Mouse (Mus musculus) small intestine, adult 2 months (tissue): Measurements from ENCODE around the gene Mxd3. TPM values are rescaled to one million over a fixed set of nuclear protein-coding genes. Genes with fewer than 3 reads are reported as not detected.

Experiments
- H3K27ac ChIP-seq: fragments of 200-500 bp; 2 replicates; pipeline ENCODE4 v1.5.1; 2012; ENCODE audit warnings: low read depth, low read length, control low read depth, inconsistent platforms; ENCODE audit not compliant: insufficient read depth
- H3K27me3 ChIP-seq: fragments of 200-500 bp; 2 replicates; pipeline ENCODE4 v1.6.1; 2012; ENCODE audit warnings: mild to moderate bottlenecking, moderate library complexity, low read length, inconsistent platforms; ENCODE audit not compliant: control insufficient read depth, insufficient read depth
- H3K36me3 ChIP-seq: fragments of 200-500 bp; 2 replicates; pipeline ENCODE4 v1.6.1; 2012; ENCODE audit warnings: mild to moderate bottlenecking, low read length, control low read depth, inconsistent platforms; ENCODE audit not compliant: control insufficient read depth, insufficient read depth
- H3K4me1 ChIP-seq: fragments of 200-500 bp; 2 replicates; pipeline ENCODE4 v1.6.1; 2012; ENCODE audit warnings: low read length, inconsistent platforms, mixed read lengths; ENCODE audit not compliant: control insufficient read depth, insufficient read depth, insufficient read length
- H3K4me3 ChIP-seq: fragments of 200-500 bp; 2 replicates; pipeline ENCODE4 v1.5.1; 2012; ENCODE audit warnings: low read depth, mild to moderate bottlenecking, control low read depth, inconsistent platforms, low read length, moderate library complexity
- CTCF ChIP-seq: fragments of 200-500 bp; IDR thresholded peaks from 2 replicates; pipeline ENCODE4 v1.5.1; 2012; ENCODE audit warnings: low read depth, mild to moderate bottlenecking, control low read depth, inconsistent platforms, low read length, moderate library complexity, mixed read lengths; ENCODE audit not compliant: insufficient replicate concordance, insufficient read length; ENCODE audit errors: extremely low read depth
- POLR2A ChIP-seq: fragments of 200-500 bp; IDR thresholded peaks from 2 replicates; pipeline ENCODE4 v1.6.1; 2012; ENCODE audit warnings: low read depth, mild to moderate bottlenecking, control low read depth, inconsistent platforms, low read length, moderate library complexity
- WGBS: fragments of 180-500 bp; shearing (Covaris S2); methylation state at CpG from one replicate; pipeline ENCODE4 v1.1.7; 2018; 5-methylcytosine and 5-hydroxymethylcytosine counted together
- polyA plus RNA-seq: library from polyadenylated mRNA; depleted of rRNA; stranded (reverse); fragments of >200 nt; gene quantifications from 2 replicates; pipeline ENCODE4 v1.2.3, GENCODE M21; 2012; rRNA removed

Mxd3 gene
- polyA plus RNA-seq: 5.1 and 8.5 TPM in 2 replicates

- TF ChIP-seq POLR2A (no peak), CTCF (no peak)
- Histone ChIP-seq H3K27ac (no peak within 1 kb of the TSS), H3K36me3 (peaks cover 12% of the 10 kb centered on the region), H3K4me1 (peaks cover 9% of the 10 kb centered on the region), H3K27me3 (no peaks in the 10 kb centered on the region), H3K4me3 (peak within 1 kb of the TSS; percentile 95)
- under 1% methylated on average over 82 of the region's 82 CpGs for WGBS
Measured at GRCm38 (mm10) chr13:55329683-55330566, at the start of gene Mxd3. Gene Mxd3 (minus strand): TSS chr13:55329823.

DNA sequence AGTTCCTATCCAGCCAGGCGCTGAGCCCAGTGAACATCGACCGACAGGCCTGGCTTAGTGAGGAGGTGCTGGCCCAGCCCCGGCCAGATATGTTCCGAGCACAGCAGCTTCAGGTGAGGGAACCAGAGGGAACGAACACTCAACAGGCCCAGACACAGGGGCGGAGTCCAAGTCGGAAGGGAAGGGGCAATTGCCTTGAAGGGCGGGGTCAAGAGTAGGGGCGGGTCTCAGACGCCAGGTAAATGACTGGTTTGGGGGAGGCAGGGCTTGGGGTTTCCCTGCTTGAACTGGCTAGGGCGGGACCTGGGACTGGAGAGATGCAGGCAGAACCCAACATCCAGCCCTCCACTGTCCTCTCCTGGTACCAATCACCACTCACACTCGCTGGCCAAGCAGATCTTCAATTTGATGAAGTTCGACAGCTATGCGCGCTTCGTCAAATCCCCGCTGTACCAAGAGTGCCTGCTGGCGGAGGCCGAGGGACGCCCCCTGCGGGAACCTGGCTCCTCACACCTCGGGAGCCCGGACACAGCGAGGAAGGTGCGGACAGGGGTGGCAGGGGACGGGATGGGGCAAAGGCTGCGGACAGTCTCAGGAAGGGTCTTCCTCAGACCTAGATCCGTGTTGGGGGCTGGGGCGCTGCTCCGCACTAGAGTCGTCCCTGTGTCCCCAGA, 49.4 kb upstream of the Mxd3 start:
- 20% methylated on average over 32 of the region's 32 CpGs for WGBS
- Histone ChIP-seq H3K27me3 (no peaks in the 10 kb centered on the region), H3K36me3 (peaks cover 1% of the 10 kb centered on the region; the same call in 1 of the 2 replicates), H3K4me1 (peaks cover 22% of the 10 kb centered on the region), H3K4me3 (peak overlapping the region; percentile 27), H3K27ac (no peak overlapping the region)
- TF ChIP-seq CTCF: no peak
- TF ChIP-seq POLR2A: no peak

- Histone ChIP-seq H3K27ac (no peak overlapping the region), H3K27me3 (no peaks in the 10 kb centered on the region), H3K4me3 (no peak overlapping the region), H3K4me1 (peaks cover 47% of the 10 kb centered on the region), H3K36me3 (peaks cover 1% of the 10 kb centered on the region; the same call in 1 of the 2 replicates)
- TF ChIP-seq CTCF: no peak
- no peak for TF ChIP-seq POLR2A
- 39% methylated on average over 2 of the region's 2 CpGs for WGBS
Measured at GRCm38 (mm10) chr13:55375877-55376276, 46.3 kb upstream of the Mxd3 start.

DNA sequence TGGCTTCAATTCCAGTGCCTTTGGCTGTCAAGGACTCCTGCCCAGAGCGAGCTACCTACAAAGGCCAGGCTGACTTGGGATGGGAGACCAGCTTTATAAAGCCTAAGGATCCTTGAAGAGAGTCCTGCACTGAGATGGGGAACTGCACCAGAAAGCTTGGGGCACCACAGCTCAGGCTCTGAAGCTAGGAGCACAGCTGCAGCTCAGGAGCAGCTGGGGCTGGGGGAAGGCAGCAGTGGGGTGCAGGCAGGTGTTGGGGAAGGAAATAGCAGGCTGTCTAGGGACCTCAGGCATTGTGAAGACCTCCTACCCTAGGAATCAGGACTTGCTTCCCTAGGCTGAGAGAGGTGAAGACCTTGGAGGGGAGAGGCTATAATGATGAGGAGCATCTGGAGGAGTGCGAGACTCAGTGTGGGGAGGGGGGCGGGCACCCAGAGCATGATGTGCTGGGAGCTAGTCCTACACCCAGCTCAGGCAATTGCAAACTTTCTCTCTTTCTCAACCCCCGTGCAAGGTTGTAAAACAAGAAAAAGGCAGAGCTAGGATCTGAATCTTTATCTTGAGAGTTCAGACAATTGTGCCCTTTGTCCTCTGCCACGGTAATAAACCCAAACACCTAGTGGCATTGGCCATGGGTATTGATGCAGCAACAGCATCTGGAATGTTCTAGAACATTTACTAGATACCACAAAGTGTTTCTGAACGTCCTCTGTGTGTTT, 44.7 kb upstream of the Mxd3 start:
- peak overlapping the region; percentile 75 for H3K27ac ChIP-seq
- TF ChIP-seq CTCF (no peak), POLR2A (no peak)
- no peaks in the 10 kb centered on the region for H3K36me3 ChIP-seq
- H3K4me3 ChIP-seq: no peak overlapping the region
- 31% methylated on average over 6 of the region's 6 CpGs for WGBS
- peaks cover 61% of the 10 kb centered on the region for H3K4me1 ChIP-seq
- no peaks in the 10 kb centered on the region for H3K27me3 ChIP-seq

DNA sequence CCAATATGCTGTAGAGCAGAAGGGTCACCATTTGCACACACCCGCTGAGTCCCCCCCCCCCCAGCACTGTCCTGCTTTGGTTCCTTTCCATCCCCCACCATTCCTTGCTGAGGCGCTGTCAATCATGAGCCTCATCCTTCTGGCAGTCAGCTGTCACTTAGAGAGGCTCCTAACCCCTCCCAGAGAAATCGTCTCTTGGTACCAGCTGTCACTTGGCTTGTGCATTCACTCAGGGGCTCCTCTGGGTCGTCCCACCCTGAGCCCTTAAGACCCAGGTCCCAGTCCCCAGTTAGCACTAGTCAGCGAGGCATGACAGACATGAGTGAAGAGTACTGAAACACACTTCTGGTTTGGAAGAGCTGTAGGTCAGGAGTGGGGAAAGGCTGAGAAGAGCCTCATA, 42.1 kb upstream of the Mxd3 start:
- Histone ChIP-seq H3K27ac (no peak overlapping the region), H3K4me1 (peaks cover 60% of the 10 kb centered on the region), H3K36me3 (no peaks in the 10 kb centered on the region), H3K27me3 (no peaks in the 10 kb centered on the region), H3K4me3 (no peak overlapping the region)
- TF ChIP-seq POLR2A: no peak
- TF ChIP-seq CTCF: no peak
- WGBS: 78% methylated on average over 5 of the region's 5 CpGs

DNA sequence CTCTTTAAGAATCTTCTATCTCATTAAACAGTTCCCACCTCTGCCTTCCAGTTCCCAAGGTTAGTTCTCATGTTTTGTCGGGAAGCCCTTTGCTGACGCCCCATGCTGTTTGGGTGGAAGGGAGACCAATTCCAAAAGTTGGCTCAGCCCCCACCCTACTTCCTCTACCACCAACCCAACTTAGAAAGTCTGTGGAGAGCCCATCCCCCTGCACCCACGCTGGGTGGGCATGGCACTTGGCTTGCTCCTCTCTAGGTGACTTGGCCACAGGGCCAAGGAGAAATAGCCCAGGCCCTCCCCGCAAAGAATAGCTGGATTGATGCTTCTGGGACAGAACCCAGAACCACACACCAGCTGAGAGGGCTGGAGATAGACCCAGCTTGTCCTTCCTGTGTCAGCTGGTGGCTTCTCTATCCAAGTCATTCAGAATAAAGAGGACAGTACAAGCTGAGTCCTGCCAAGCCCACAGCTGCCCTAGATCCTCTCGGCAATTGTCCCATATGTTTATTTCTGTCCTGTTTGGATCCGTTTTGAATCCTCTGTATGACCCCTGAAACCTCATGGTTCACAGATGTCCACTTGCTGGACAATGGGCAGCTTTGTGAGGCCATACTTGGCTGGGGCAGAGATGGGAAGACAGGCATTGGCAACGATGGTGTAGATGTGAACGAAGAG, 41.5 kb upstream of the Mxd3 start:
- Histone ChIP-seq H3K27me3 (no peaks in the 10 kb centered on the region), H3K27ac (no peak overlapping the region), H3K4me1 (peaks cover 60% of the 10 kb centered on the region), H3K36me3 (no peaks in the 10 kb centered on the region), H3K4me3 (peak overlapping the region; percentile 25)
- 72% methylated on average over 8 of the region's 8 CpGs for WGBS
- TF ChIP-seq CTCF (no peak), POLR2A (no peak)
